Mouse (Mus musculus) MEL (cell line): Measurements from ENCODE around the gene Frrs1.

Experiments used
- CTCF ChIP-seq, 3 experiments: IDR thresholded peaks in 2 of 3; conservative IDR thresholded peaks in 1 of 3; 2 replicates each; pipeline ENCODE4 v1.5.1; 2011 to 2012; ENCODE audit warnings: low read length in 3 of 3, low read depth in 2 of 3, mild to moderate bottlenecking in 2 of 3, improper control_type of control experiment in 1 of 3, inconsistent platforms in 1 of 3, mixed read lengths in 1 of 3, moderate library complexity in 1 of 3; ENCODE audit not compliant: control insufficient read depth in 1 of 3, insufficient read depth in 1 of 3, poor library complexity in 1 of 3, severe bottlenecking in 1 of 3
- ELF1 ChIP-seq: IDR thresholded peaks from 2 replicates; pipeline ENCODE4 v1.6.1; 2014; ENCODE audit warnings: low read depth, mild to moderate bottlenecking, inconsistent platforms, low read length, improper control_type of control experiment, moderate library complexity
- EP300 ChIP-seq, 2 experiments: IDR thresholded peaks; 2 replicates each; pipeline ENCODE4 v1.6.1; 2011; ENCODE audit warnings: improper control_type of control experiment in 2 of 2, low read length in 2 of 2, low read depth in 1 of 2, mild to moderate bottlenecking in 1 of 2
- GABPA ChIP-seq: IDR thresholded peaks from 2 replicates; pipeline ENCODE4 v1.6.1; 2012; ENCODE audit warnings: low read depth, mild to moderate bottlenecking, inconsistent platforms, low read length, improper control_type of control experiment, moderate library complexity
- MAZ ChIP-seq: IDR thresholded peaks from 2 replicates; pipeline ENCODE4 v1.6.1; 2012; ENCODE audit warnings: low read depth, mild to moderate bottlenecking, inconsistent platforms, low read length, improper control_type of control experiment
- POLR2A ChIP-seq, 2 experiments: IDR thresholded peaks; 2 replicates each; pipeline ENCODE4 v1.6.1; 2011 to 2012; ENCODE audit warnings: low read length in 2 of 2, mild to moderate bottlenecking in 2 of 2, control low read depth in 1 of 2, improper control_type of control experiment in 1 of 2, low read depth in 1 of 2, moderate library complexity in 1 of 2; ENCODE audit not compliant: control insufficient read depth in 1 of 2, insufficient read depth in 1 of 2, poor library complexity in 1 of 2
- POLR2AphosphoS2 ChIP-seq: IDR thresholded peaks from 2 replicates; pipeline ENCODE4 v1.6.1; 2011; ENCODE audit warnings: low read length, improper control_type of control experiment
- SIN3A ChIP-seq: IDR thresholded peaks from 2 replicates; pipeline ENCODE4 v1.6.1; 2012; ENCODE audit warnings: low read length, improper control_type of control experiment, inconsistent platforms
- TAL1 ChIP-seq: IDR thresholded peaks from 2 replicates; pipeline ENCODE4 v1.6.1; 2012; ENCODE audit warnings: mild to moderate bottlenecking, inconsistent platforms, low read length, moderate library complexity, mixed read lengths
- TBP ChIP-seq: IDR thresholded peaks from 2 replicates; pipeline ENCODE4 v1.8.0; 2011; ENCODE audit warnings: low read depth, low read length, improper control_type of control experiment
- USF1 ChIP-seq: IDR thresholded peaks from 2 replicates; pipeline ENCODE4 v1.6.1; 2014; ENCODE audit warnings: low read depth, mild to moderate bottlenecking, inconsistent platforms, low read length, improper control_type of control experiment, moderate library complexity
- ZMIZ1 ChIP-seq: IDR thresholded peaks from 2 replicates; pipeline ENCODE4 v1.6.1; 2012; ENCODE audit warnings: low read depth, mild to moderate bottlenecking, inconsistent platforms, low read length, improper control_type of control experiment, moderate library complexity

DNA sequence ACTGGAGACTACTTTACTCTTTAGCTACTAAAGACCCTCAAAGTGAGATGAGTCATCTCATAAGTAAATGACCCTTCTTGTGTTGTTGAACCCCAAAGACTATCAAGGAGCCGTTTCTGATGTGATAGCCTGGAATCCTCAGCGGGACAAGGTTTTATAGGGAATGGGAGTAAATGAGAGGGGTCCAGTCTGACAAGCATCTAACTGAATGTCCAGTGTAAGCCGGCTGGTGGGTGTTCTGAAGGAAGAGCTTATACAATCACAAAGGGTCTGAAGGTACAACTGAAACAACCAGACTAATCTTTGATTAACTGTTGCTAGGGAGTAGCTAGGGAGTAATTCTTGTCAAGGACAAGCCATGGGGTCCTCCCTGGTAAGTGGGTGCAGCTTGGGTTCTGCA is 6.8 kb upstream of the Frrs1 start:
- TF ChIP-seq MAZ (no peak), POLR2AphosphoS2 (no peak), ZMIZ1 (no peak), CTCF (IDR thresholded peaks at IDR 0.05 in 2 of 3, conservative IDR thresholded peaks at IDR 0.05 in 1 of 3; ENCODE audit: control insufficient read depth in 1 of 3, insufficient read depth in 1 of 3, low read depth in 2 of 3, low read length in 3 of 3, poor library complexity in 1 of 3, severe bottlenecking in 1 of 3) (no peak), SIN3A (no peak), POLR2A (IDR thresholded peaks at IDR 0.05; ENCODE audit: control insufficient read depth in 1 of 2, insufficient read depth in 1 of 2, low read depth in 1 of 2, low read length in 2 of 2, poor library complexity in 1 of 2) (no peak), TAL1 (no peak), EP300 (IDR thresholded peaks at IDR 0.05; ENCODE audit: low read depth in 1 of 2, low read length in 2 of 2) (no peak), ELF1 (no peak), GABPA (no peak), USF1 (no peak), TBP (no peak)
